Mouse (Mus musculus) thymus, adult 2 months (tissue): ENCODE data around the gene Anln. TPM values are rescaled to one million over a fixed set of nuclear protein-coding genes. Genes with fewer than 3 reads are reported as not detected.

Source experiments
- DNase-seq: peaks from one replicate; pipeline ENCODE4 v3.0.0; 2021
- H3K27ac ChIP-seq: fragments of 200-500 bp; 2 replicates; pipeline ENCODE4 v1.5.1; 2012; ENCODE audit warnings: low read length, control low read depth; ENCODE audit not compliant: control insufficient read depth, insufficient read depth
- H3K27me3 ChIP-seq: fragments of 200-500 bp; 2 replicates; pipeline ENCODE4 v1.6.1; 2012; ENCODE audit warnings: mild to moderate bottlenecking, low read length, moderate library complexity, mixed read lengths; ENCODE audit not compliant: control insufficient read depth, insufficient read depth
- H3K36me3 ChIP-seq: fragments of 200-500 bp; 2 replicates; pipeline ENCODE4 v1.6.1; 2012; ENCODE audit warnings: mild to moderate bottlenecking, low read length, moderate library complexity; ENCODE audit not compliant: control insufficient read depth, insufficient read depth
- H3K4me1 ChIP-seq: fragments of 200-500 bp; replicated peaks from 2 replicates; pipeline ENCODE4 v1.6.1; 2012; ENCODE audit warnings: low read length; ENCODE audit not compliant: control insufficient read depth, insufficient read depth
- H3K4me3 ChIP-seq: fragments of 200-500 bp; 2 replicates; pipeline ENCODE4 v1.5.1; 2012; ENCODE audit warnings: mild to moderate bottlenecking, low read length, control low read depth, moderate library complexity; ENCODE audit not compliant: control insufficient read depth, insufficient read depth
- CTCF ChIP-seq: fragments of 200-500 bp; IDR thresholded peaks from 2 replicates; pipeline ENCODE4 v1.5.1; 2012; ENCODE audit warnings: mild to moderate bottlenecking, control low read depth, low read length, moderate library complexity, borderline replicate concordance; ENCODE audit not compliant: control insufficient read depth, poor library complexity, insufficient read depth; ENCODE audit errors: extremely low read depth
- POLR2A ChIP-seq: fragments of 200-500 bp; IDR thresholded peaks from 2 replicates; pipeline ENCODE4 v1.6.1; 2012; ENCODE audit warnings: mild to moderate bottlenecking, low read length, control low read depth, moderate library complexity; ENCODE audit not compliant: control insufficient read depth, poor library complexity, insufficient read depth; ENCODE audit errors: extremely low read depth
- WGBS: fragments of 180-500 bp; shearing (Covaris S2); methylation state at CpG from one replicate; pipeline ENCODE4 v1.1.7; 2018; 5-methylcytosine and 5-hydroxymethylcytosine counted together
- polyA plus RNA-seq: library from polyadenylated mRNA; depleted of rRNA; stranded (reverse); fragments of >200 nt; gene quantifications from 2 replicates; pipeline ENCODE4 v1.2.3, GENCODE M21; 2012

Gene Anln
- polyA plus RNA-seq, 1 experiment = 11.1 TPM

GRCm38 (mm10) chr9:22428028-22428665 is 39.2 kb upstream of the Anln start:
- Histone ChIP-seq H3K4me3 (no peak overlapping the region), H3K36me3 (no peaks in the 10 kb centered on the region), H3K27ac (no peak overlapping the region), H3K27me3 (no peaks in the 10 kb centered on the region), H3K4me1 (peaks cover 10% of the 10 kb centered on the region)
- DNase-seq = no peak
- 62% methylated on average over 4 of the region's 4 CpGs for WGBS
- no peak for TF ChIP-seq POLR2A
- TF ChIP-seq CTCF = no peak

GRCm38 (mm10) chr9:22424719-22425118 is 35.7 kb upstream of the Anln start:
- Histone ChIP-seq H3K4me1 (peaks cover 5% of the 10 kb centered on the region; the same call in 1 of the 2 replicates), H3K36me3 (no peaks in the 10 kb centered on the region), H3K27ac (no peak overlapping the region), H3K27me3 (no peaks in the 10 kb centered on the region), H3K4me3 (no peak overlapping the region)
- TF ChIP-seq CTCF = no peak
- no peak for TF ChIP-seq POLR2A
- DNase-seq = no peak
- 95% methylated on average over 4 of the region's 4 CpGs for WGBS

GRCm38 (mm10) chr9:22424196-22424595 is 35.2 kb upstream of the Anln start:
- Histone ChIP-seq H3K4me3 (no peak overlapping the region), H3K36me3 (no peaks in the 10 kb centered on the region), H3K4me1 (peaks cover 5% of the 10 kb centered on the region; the same call in 1 of the 2 replicates), H3K27ac (no peak overlapping the region), H3K27me3 (no peaks in the 10 kb centered on the region)
- WGBS = 80% methylated on average over 10 of the region's 10 CpGs
- no peak for TF ChIP-seq CTCF
- TF ChIP-seq POLR2A = no peak
- no peak for DNase-seq

- DNase-seq = no peak
- Histone ChIP-seq H3K27me3 (no peaks in the 10 kb centered on the region), H3K27ac (no peak overlapping the region), H3K36me3 (no peaks in the 10 kb centered on the region), H3K4me3 (no peak overlapping the region), H3K4me1 (peaks cover 2% of the 10 kb centered on the region; the same call in 1 of the 2 replicates)
- WGBS = 50% methylated on average over 1 of the region's 1 CpGs
- TF ChIP-seq CTCF = no peak
These were observed 34.5 kb upstream of the Anln start for GRCm38 (mm10) chr9:22423507-22423906.

GRCm38 (mm10) chr9:22422559-22422958 is 33.6 kb upstream of the Anln start:
- Histone ChIP-seq H3K4me1 (no peaks in the 10 kb centered on the region), H3K27ac (no peak overlapping the region), H3K27me3 (no peaks in the 10 kb centered on the region), H3K4me3 (no peak overlapping the region), H3K36me3 (no peaks in the 10 kb centered on the region)
- no peak for DNase-seq
- 87% methylated on average over 1 of the region's 1 CpGs for WGBS
- TF ChIP-seq CTCF (no peak), POLR2A (no peak)

- Histone ChIP-seq H3K4me1 (no peaks in the 10 kb centered on the region), H3K27ac (no peak overlapping the region), H3K4me3 (no peak overlapping the region), H3K36me3 (no peaks in the 10 kb centered on the region), H3K27me3 (no peaks in the 10 kb centered on the region)
- no peak for DNase-seq
- WGBS = 91% methylated on average over 7 of the region's 7 CpGs
- no peak for TF ChIP-seq CTCF
- no peak for TF ChIP-seq POLR2A
These were observed 31.5 kb upstream of the Anln start for GRCm38 (mm10) chr9:22420491-22420890.

GRCm38 (mm10) chr9:22419877-22420276 is 30.9 kb upstream of the Anln start:
- Histone ChIP-seq H3K4me1 (no peaks in the 10 kb centered on the region), H3K27me3 (no peaks in the 10 kb centered on the region), H3K4me3 (no peak overlapping the region), H3K36me3 (no peaks in the 10 kb centered on the region), H3K27ac (no peak overlapping the region)
- no peak for DNase-seq
- TF ChIP-seq POLR2A = no peak
- no peak for TF ChIP-seq CTCF
- WGBS = 98% methylated on average over 3 of the region's 3 CpGs
